Mouse (Mus musculus) ovary, postnatal 10 days (tissue): ENCODE data around the gene D17Wsu92e.
A peak's percentile ranks its signal among the peaks of the same experiment; 100 is the strongest.

Experiments
- DNase-seq: peaks from one replicate; pipeline ENCODE4 v3.0.0; 2022; ENCODE audit warnings: low spot score

Gene D17Wsu92e

GRCm38 (mm10) chr17:27821407-27822338 is 1.2 kb upstream of the D17Wsu92e start:
- DNase-seq = no peak

GRCm38 (mm10) chr17:27819971-27820567 is 379 bp downstream of the D17Wsu92e start:
- DNase-seq = peak; percentile 27

- DNase-seq = no peak
Measured at GRCm38 (mm10) chr17:27819521-27819970, 902 bp downstream of the D17Wsu92e start.

- DNase-seq = no peak
Measured at GRCm38 (mm10) chr17:27819011-27819410, 1.4 kb downstream of the D17Wsu92e start.

- DNase-seq = no peak
Measured at GRCm38 (mm10) chr17:27814606-27815005, 5.8 kb downstream of the D17Wsu92e start.

- DNase-seq = no peak
Measured at GRCm38 (mm10) chr17:27811980-27812379, 8.5 kb downstream of the D17Wsu92e start.

GRCm38 (mm10) chr17:27810569-27811331 is 9.7 kb downstream of the D17Wsu92e start:
- no peak for DNase-seq

- no peak for DNase-seq
Measured at GRCm38 (mm10) chr17:27807542-27808078, 12.8 kb downstream of the D17Wsu92e start.

GRCm38 (mm10) chr17:27804803-27805770 is 15.4 kb downstream of the D17Wsu92e start:
- DNase-seq = no peak

- DNase-seq = no peak
Measured at GRCm38 (mm10) chr17:27804156-27804690, 16.2 kb downstream of the D17Wsu92e start.

- DNase-seq = no peak
Measured at GRCm38 (mm10) chr17:27803752-27804151, 16.7 kb downstream of the D17Wsu92e start.

- no peak for DNase-seq
Measured at GRCm38 (mm10) chr17:27800710-27801648, 19.5 kb downstream of the D17Wsu92e start.

GRCm38 (mm10) chr17:27799771-27800584 is 20.5 kb downstream of the D17Wsu92e start:
- DNase-seq = no peak

GRCm38 (mm10) chr17:27797341-27797872 is 23.0 kb downstream of the D17Wsu92e start:
- DNase-seq = peak; percentile 21

GRCm38 (mm10) chr17:27796780-27797179 is 23.7 kb downstream of the D17Wsu92e start:
- DNase-seq = no peak

- no peak for DNase-seq
Measured at GRCm38 (mm10) chr17:27793144-27793543, 27.3 kb downstream of the D17Wsu92e start.

GRCm38 (mm10) chr17:27792516-27792915 is 27.9 kb downstream of the D17Wsu92e start:
- no peak for DNase-seq

GRCm38 (mm10) chr17:27791556-27791955 is 28.9 kb downstream of the D17Wsu92e start:
- no peak for DNase-seq
